Mouse (Mus musculus): ENCODE results near the gene Klf4.

DNA sequence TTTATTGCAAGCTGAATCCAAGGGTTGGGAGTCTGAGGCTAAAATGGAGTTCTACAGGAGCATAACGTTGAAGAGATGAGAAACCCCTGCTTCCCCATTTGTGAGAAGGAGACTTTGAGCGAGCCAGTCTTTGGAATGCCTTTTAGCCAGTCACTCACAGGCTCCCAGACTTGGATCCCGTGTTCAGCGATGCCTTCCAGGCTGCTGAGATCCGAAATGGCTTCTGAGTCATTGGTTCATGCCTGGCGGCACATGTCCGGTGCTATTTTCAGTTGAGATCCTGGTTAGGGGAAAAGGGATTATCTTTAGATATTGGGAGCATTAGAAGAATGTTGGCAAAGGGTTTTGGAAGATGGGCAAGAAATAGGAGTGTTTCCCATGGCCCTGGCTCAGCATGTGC is 14.8 kb downstream of the Klf4 start:
- TF ChIP-seq CTCF (IDR thresholded peaks at IDR 0.05; ENCODE audit: extremely low read depth, insufficient read depth, low read length) (no peak), POLR2A (IDR thresholded peaks at IDR 0.05; ENCODE audit: extremely low read depth, insufficient read depth, low read length) (no peak)
